Mouse (Mus musculus) forebrain, embryonic 13.5 days (tissue): ENCODE results near the gene Uba2. TPM values are rescaled to one million over a fixed set of nuclear protein-coding genes. Genes with fewer than 3 reads are reported as not detected.

Experiments
- ATAC-seq: fragments of 200-750 bp; cut with Nextera tagmentation; 2 replicates; pipeline ENCODE4 v1.8.0; 2017
- H3K27ac ChIP-seq: fragments of 300-500 bp; sonication (generic); 2 replicates; pipeline ENCODE4 v1.5.1; 2015; ENCODE audit warnings: inconsistent platforms, mild to moderate bottlenecking, moderate library complexity
- H3K27me3 ChIP-seq: fragments of 300-500 bp; sonication (generic); 2 replicates; pipeline ENCODE4 v1.6.1; 2015; ENCODE audit warnings: mild to moderate bottlenecking, inconsistent platforms
- H3K36me3 ChIP-seq: fragments of 300-500 bp; sonication (generic); 2 replicates; pipeline ENCODE4 v1.6.1; 2015; ENCODE audit warnings: mild to moderate bottlenecking, inconsistent platforms; ENCODE audit not compliant: poor library complexity, severe bottlenecking
- H3K4me1 ChIP-seq: fragments of 300-500 bp; sonication (generic); 2 replicates; pipeline ENCODE4 v1.6.1; 2015; ENCODE audit warnings: inconsistent platforms
- H3K4me2 ChIP-seq: fragments of 300-500 bp; sonication (generic); 2 replicates; pipeline ENCODE4 v1.6.1; 2015; ENCODE audit warnings: inconsistent platforms, mild to moderate bottlenecking, moderate library complexity
- H3K4me3 ChIP-seq: fragments of 300-500 bp; sonication (generic); 2 replicates; pipeline ENCODE4 v1.5.1; 2015; ENCODE audit warnings: mild to moderate bottlenecking, inconsistent platforms
- H3K9ac ChIP-seq: fragments of 300-500 bp; sonication (generic); 2 replicates; pipeline ENCODE4 v1.6.1; 2015; ENCODE audit warnings: mild to moderate bottlenecking, inconsistent platforms
- H3K9me3 ChIP-seq: fragments of 300-500 bp; sonication (generic); replicated peaks from 2 replicates; pipeline ENCODE4 v1.6.1; 2016; ENCODE audit warnings: inconsistent platforms
- WGBS: fragments of 180-500 bp; shearing (Covaris S2); methylation state at CpG from one replicate; pipeline ENCODE4 v1.1.7; 2015; 5-methylcytosine and 5-hydroxymethylcytosine counted together
- polyA plus RNA-seq: library from polyadenylated mRNA; unstranded; fragments of >200 nt; fragmentation: Nextera tagmentation; extraction: Ambion mirVana; gene quantifications from 2 replicates; pipeline ENCODE4 v1.2.1, GENCODE M21; 2015

The Uba2 gene
- polyA plus RNA-seq, 1 experiment from 2014 or later, result 222 TPM

DNA sequence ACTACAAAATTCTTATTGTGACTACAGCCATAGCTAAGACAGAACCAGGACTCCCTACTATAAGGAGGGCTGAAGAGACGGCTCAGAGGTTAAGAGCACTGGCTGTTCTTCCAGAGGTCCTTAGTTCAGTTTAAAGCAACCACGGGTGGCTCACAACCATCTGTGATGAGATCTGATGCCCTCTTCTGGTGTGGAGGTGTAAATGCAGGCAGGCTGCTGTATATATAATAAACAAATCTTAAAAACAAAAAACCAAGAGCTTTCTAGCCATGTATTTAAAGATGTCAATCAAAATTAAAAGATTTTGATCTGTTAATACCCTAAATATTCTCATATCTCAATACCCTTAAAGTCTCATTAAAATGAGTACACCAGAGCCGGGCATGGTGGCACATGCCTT is 10.2 kb downstream of the Uba2 start:
- no peaks in the 10 kb centered on the region for H3K27me3 ChIP-seq
- 90% methylated on average over 3 of the region's 3 CpGs for WGBS
- no peaks in the 10 kb centered on the region for H3K9me3 ChIP-seq
- peaks cover 94% of the 10 kb centered on the region for H3K36me3 ChIP-seq
- no peak overlapping the region for H3K4me2 ChIP-seq
- ATAC-seq, result no peak
- H3K27ac ChIP-seq, result no peak overlapping the region
- no peak overlapping the region for H3K9ac ChIP-seq
- H3K4me3 ChIP-seq, result no peak overlapping the region
- H3K4me1 ChIP-seq, result no peaks in the 10 kb centered on the region

- no peak overlapping the region for H3K4me2 ChIP-seq
- no peaks in the 10 kb centered on the region for H3K9me3 ChIP-seq
- peaks cover 96% of the 10 kb centered on the region for H3K36me3 ChIP-seq
- H3K9ac ChIP-seq, result no peak overlapping the region
- H3K4me1 ChIP-seq, result no peaks in the 10 kb centered on the region
- H3K27ac ChIP-seq, result no peak overlapping the region
- no peak for ATAC-seq
- no peak overlapping the region for H3K4me3 ChIP-seq
- H3K27me3 ChIP-seq, result no peaks in the 10 kb centered on the region
- WGBS, result 96% methylated on average over 3 of the region's 3 CpGs
These were observed 11.4 kb downstream of the Uba2 start for GRCm38 (mm10) chr7:34157994-34158393.

- no peak overlapping the region for H3K4me3 ChIP-seq
These were observed 22.2 kb downstream of the Uba2 start for GRCm38 (mm10) chr7:34147193-34147592.

DNA sequence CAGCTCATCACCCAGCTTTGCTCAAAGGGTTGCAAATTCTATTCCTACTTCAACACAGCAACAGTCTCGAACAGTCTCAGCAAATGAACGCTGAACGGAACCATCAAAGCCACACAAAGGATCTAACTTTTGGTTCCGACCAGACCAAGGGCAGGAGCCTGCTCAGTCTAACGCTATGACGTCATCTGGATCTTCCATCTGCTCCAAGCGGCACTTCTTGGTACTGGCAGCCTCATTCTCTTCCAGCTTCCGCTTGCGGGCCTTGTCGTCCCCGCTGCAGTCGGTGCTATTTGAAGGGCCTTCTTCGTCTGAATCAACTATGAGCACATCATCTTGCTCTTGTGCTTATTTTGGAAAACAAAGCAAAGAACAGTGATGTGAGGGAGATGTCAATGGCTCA is 28.3 kb downstream of the Uba2 start:
- Histone ChIP-seq H3K9ac (no peak overlapping the region), H3K9me3 (no peaks in the 10 kb centered on the region), H3K27ac (no peak overlapping the region), H3K4me2 (no peak overlapping the region), H3K36me3 (peaks cover 65% of the 10 kb centered on the region), H3K4me3 (no peak overlapping the region), H3K27me3 (no peaks in the 10 kb centered on the region), H3K4me1 (no peaks in the 10 kb centered on the region)
- WGBS, result 97% methylated on average over 13 of the region's 13 CpGs
- no peak for ATAC-seq

More at GRCm38 (mm10) chr7:34147193-34147592, 22.2 kb downstream of the Uba2 start:
- Histone ChIP-seq H3K4me2 (no peak overlapping the region), H3K27me3 (no peaks in the 10 kb centered on the region), H3K36me3 (peaks cover 98% of the 10 kb centered on the region), H3K9me3 (no peaks in the 10 kb centered on the region), H3K4me1 (no peaks in the 10 kb centered on the region), H3K9ac (no peak overlapping the region), H3K27ac (no peak overlapping the region)
- no peak for ATAC-seq
- 89% methylated on average over 4 of the region's 4 CpGs for WGBS

DNA sequence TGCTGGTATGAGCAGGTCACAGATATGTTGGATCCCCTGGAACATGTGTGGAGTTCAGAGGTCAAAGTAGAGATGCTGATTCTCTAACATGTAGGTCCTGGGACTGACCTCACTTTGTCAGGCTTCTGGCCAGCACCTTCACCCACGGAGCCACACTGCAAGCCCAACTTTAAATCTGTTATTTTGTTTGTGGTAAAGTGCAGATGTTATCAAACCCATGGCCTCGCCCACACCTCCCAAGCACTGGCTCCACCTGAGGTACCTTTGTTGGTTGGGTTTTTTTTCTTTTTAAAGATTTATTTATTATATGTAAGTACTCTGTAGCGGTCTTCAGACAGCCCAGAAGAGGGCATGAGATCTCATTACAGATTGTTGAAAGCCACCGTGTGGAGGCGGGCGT is 29.9 kb downstream of the Uba2 start:
- Histone ChIP-seq H3K9ac (no peak overlapping the region), H3K4me3 (no peak overlapping the region), H3K27ac (no peak overlapping the region), H3K4me2 (no peak overlapping the region), H3K27me3 (no peaks in the 10 kb centered on the region), H3K9me3 (no peaks in the 10 kb centered on the region), H3K36me3 (peaks cover 50% of the 10 kb centered on the region), H3K4me1 (no peaks in the 10 kb centered on the region)
- WGBS, result 92% methylated on average over 6 of the region's 6 CpGs
- ATAC-seq, result no peak

GRCm38 (mm10) chr7:34134336-34134735 is 35.1 kb downstream of the Uba2 start:
- Histone ChIP-seq H3K36me3 (0 out of 2 replicates have a peak, but pooled peaks cover under 1% of the 10 kb centered on the region), H3K4me1 (peaks cover 32% of the 10 kb centered on the region), H3K9ac (no peak overlapping the region), H3K27me3 (no peaks in the 10 kb centered on the region), H3K27ac (no peak overlapping the region), H3K9me3 (no peaks in the 10 kb centered on the region), H3K4me3 (no peak overlapping the region), H3K4me2 (no peak overlapping the region)
- ATAC-seq, result no peak
- 87% methylated on average over 2 of the region's 2 CpGs for WGBS

DNA sequence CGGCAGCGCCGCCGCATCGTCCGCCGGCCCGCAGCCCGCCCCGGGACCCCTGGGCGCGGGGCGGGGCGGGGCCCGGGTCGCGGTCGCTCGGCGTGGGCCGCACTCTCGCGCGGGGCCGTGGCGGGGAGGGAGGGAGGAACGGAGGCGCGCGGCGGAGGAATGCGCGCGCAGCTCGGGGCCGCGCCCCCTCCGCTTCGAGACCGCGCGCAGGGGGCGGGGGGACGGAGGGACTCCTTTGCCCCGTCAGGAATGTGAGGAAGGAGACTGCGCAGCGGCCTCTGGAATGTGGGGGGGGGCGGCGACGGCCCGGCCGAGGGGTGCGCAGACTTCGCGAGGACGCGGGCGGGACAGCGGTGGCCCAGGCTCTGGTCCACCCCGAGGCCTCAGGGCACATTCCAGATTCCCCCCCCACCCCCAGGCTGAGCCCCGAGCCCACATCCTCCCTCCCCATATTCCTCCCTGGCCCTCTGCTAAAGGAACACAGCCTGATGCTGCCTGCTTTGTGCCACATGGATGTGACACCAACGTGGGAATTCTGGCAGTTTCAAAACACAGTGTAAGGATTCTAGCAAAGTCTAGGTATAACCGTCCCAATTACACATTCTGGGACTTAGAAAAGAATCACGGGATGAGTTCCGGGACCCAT is 36.2 kb downstream of the Uba2 start, which contains the start of gene Wtip:
Wtip (minus strand) TSS at position 152 of the 646 bp plus-strand sequence.
- H3K27ac ChIP-seq, result no peak within 1 kb of the TSS; the same call in 1 of the 2 replicates
- H3K4me2 ChIP-seq, result peak within 1 kb of the TSS; percentile 70
- H3K36me3 ChIP-seq, result no peaks in the 10 kb centered on the region
- peak within 1 kb of the TSS; percentile 76 for H3K4me3 ChIP-seq
- H3K9me3 ChIP-seq, result no peaks in the 10 kb centered on the region
- H3K4me1 ChIP-seq, result peaks cover 32% of the 10 kb centered on the region
- 2% methylated on average over 27 of the region's 65 CpGs for WGBS
- H3K27me3 ChIP-seq, result no peaks in the 10 kb centered on the region
- H3K9ac ChIP-seq, result peak within 1 kb of the TSS; percentile 82
- peak; percentile 89 for ATAC-seq

DNA sequence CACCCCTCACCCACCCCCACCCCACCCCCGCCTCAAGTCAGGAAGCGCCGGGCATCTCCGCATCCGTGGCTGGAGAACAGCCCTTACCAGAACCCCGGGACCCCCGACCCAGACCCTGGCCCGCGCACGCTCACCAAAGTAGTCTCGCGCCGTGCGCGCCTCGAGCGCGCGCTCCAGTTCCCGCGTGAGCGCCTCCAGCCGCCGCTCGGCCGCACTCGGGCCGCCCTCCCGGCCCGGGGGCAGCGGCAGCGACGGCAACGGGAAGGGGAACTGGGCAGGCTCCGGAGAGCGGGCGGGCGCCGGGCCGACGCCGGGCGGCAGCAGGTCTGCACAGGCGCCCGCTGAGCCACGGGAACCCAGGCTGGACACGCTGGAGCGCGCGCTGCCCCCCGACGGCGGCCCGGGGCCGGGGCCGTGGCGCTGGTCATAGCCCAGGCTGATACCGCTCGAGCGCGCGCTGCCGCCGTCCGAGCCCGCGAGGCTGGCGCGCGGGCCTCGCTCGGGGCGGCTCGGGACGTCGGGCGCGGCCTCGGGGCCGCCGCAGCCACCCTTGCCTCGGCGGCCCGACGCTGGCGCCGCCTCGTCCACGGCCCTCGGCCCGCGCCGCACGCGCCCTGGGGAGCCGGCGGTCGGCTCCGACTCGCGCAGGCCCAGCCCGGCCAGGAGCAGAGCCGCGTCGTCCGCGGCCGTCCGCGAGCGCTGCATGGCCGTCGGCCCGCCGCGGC is 36.9 kb downstream of the Uba2 start:
- WGBS, result under 1% methylated on average over 66 of the region's 116 CpGs
- peak overlapping the region; percentile 82 for H3K9ac ChIP-seq
- no peaks in the 10 kb centered on the region for H3K36me3 ChIP-seq
- no peaks in the 10 kb centered on the region for H3K27me3 ChIP-seq
- no peak overlapping the region; the same call in 1 of the 2 replicates for H3K27ac ChIP-seq
- H3K4me2 ChIP-seq, result peak overlapping the region; percentile 70
- no peaks in the 10 kb centered on the region for H3K9me3 ChIP-seq
- H3K4me3 ChIP-seq, result peak overlapping the region; percentile 76
- peaks cover 32% of the 10 kb centered on the region for H3K4me1 ChIP-seq
- ATAC-seq, result peak; percentile 75

- H3K36me3 ChIP-seq, result peaks cover 4% of the 10 kb centered on the region
- H3K4me3 ChIP-seq, result peak overlapping the region; percentile 76
- peak overlapping the region; percentile 70 for H3K4me2 ChIP-seq
- H3K27ac ChIP-seq, result no peak overlapping the region
- H3K4me1 ChIP-seq, result peaks cover 32% of the 10 kb centered on the region
- no peaks in the 10 kb centered on the region for H3K27me3 ChIP-seq
- 18% methylated on average over 3 of the region's 3 CpGs for WGBS
- ATAC-seq, result peak; percentile 3; the same call in 1 of the 2 replicates
- peak overlapping the region; percentile 82 for H3K9ac ChIP-seq
- no peaks in the 10 kb centered on the region for H3K9me3 ChIP-seq
These were observed 37.4 kb downstream of the Uba2 start for GRCm38 (mm10) chr7:34131959-34132354.

DNA sequence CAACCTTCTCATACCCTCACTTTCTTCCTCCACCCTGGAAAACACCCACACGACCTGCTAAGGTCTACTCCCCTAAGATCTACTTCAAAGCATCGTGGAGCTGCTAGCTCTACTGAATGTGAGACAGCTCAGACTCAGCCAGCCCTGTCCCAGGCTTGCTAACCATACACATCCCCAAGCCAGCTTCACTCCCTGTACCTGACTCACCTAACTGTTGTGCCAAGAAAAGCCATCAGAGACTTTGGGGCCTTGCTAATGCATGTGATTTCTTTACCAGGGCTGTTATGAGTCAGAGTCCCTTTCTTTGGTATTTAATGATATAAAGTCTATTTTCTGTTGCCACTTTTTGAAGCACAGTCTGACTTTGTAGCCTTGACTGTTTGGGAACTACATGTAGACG is 38.3 kb downstream of the Uba2 start:
- H3K27me3 ChIP-seq, result no peaks in the 10 kb centered on the region
- H3K9me3 ChIP-seq, result peaks cover 5% of the 10 kb centered on the region; the same call in 1 of the 2 replicates
- peaks cover 10% of the 10 kb centered on the region for H3K36me3 ChIP-seq
- H3K9ac ChIP-seq, result peak overlapping the region; percentile 30; the same call in 1 of the 2 replicates
- H3K4me2 ChIP-seq, result peak overlapping the region; percentile 70
- H3K4me3 ChIP-seq, result peak overlapping the region; percentile 76; the same call in 1 of the 2 replicates
- peaks cover 32% of the 10 kb centered on the region for H3K4me1 ChIP-seq
- WGBS, result 85% methylated on average over 3 of the region's 3 CpGs
- no peak for ATAC-seq
- H3K27ac ChIP-seq, result no peak overlapping the region

DNA sequence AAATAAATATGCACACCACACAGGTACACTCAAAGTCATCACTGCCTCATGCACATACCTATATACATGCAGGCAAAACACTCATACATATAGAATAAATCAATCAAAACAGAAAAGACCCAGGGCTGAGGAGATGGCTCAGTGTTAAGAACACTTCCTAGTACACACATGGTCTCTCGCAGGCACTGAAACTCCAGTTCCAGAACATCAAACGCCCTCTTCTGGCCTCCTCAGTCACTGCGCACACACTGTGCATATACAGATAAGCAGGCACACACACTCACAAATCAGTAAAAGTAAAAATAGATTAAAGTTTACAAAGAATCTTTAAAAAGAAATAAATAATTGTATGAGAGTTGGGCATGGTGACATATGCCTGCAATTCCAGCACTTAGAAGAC is 43.1 kb downstream of the Uba2 start:
- Histone ChIP-seq H3K27ac (no peak overlapping the region), H3K9ac (no peak overlapping the region), H3K4me1 (peaks cover 12% of the 10 kb centered on the region), H3K27me3 (no peaks in the 10 kb centered on the region), H3K4me3 (no peak overlapping the region), H3K4me2 (no peak overlapping the region), H3K9me3 (peaks cover 5% of the 10 kb centered on the region), H3K36me3 (peaks cover 10% of the 10 kb centered on the region)
- WGBS, result 87% methylated on average over 3 of the region's 3 CpGs
- ATAC-seq, result no peak

- H3K9me3 ChIP-seq, result peaks cover 5% of the 10 kb centered on the region
- peaks cover 3% of the 10 kb centered on the region; the same call in 1 of the 2 replicates for H3K4me1 ChIP-seq
- no peak overlapping the region for H3K9ac ChIP-seq
- no peak overlapping the region for H3K4me3 ChIP-seq
- no peaks in the 10 kb centered on the region for H3K27me3 ChIP-seq
- no peak overlapping the region for H3K4me2 ChIP-seq
- WGBS, result 93% methylated on average over 9 of the region's 9 CpGs
- ATAC-seq, result no peak
- no peak overlapping the region for H3K27ac ChIP-seq
- peaks cover 10% of the 10 kb centered on the region for H3K36me3 ChIP-seq
These were observed 44.1 kb downstream of the Uba2 start for GRCm38 (mm10) chr7:34125346-34125745.
